Mouse (Mus musculus): Measurements from ENCODE around the gene Brix1.

DNA sequence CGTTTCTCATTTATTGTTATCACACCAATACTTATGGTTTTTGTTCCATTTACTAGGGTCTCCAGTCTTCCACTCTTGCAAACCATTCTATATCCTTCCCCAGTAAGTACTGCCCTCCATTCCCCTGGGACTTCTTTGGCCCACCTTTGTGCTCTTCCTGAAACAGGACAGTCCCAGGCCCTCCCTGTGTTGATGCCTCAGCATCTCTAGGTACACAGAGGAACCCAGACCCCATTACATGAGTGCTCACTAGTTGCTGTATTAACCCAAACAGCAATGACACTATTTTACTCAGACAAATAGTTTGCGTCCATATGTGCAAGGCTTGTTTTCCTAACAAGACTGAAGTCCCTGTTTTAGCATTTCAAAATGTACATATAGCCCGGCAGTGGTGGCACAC, 17.0 kb downstream of the Brix1 start:
- TF ChIP-seq CTCF (IDR thresholded peaks at IDR 0.05; ENCODE audit: low read depth, low read length) (no peak), POLR2A (IDR thresholded peaks at IDR 0.05; ENCODE audit: borderline replicate concordance, low read depth, low read length) (no peak)
